Mouse (Mus musculus) 416B (cell line): ENCODE results near the gene Gm28308.

ENCODE experiments used
- DNase-seq: peaks from one replicate; pipeline ENCODE4 v3.0.0; 2011; ENCODE audit warnings: low read depth

Gm28308 gene

DNA sequence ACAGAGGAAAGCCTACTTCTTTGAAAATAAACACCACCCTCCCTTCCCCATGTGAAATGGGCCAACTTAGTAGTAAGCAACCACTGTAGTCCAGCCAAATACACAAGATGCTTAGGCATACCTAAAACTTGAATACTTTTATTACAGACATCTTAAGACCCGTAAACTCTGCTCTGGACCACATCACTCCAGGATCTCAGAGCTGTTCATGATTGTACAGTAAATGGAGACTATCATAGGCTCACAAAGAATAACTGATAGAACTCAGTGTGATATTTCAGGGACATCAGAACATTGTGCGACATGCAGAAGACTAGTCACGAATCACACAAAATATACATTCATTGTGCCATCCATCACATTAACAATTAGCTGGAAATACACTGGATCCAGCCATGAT lies 57.7 kb downstream of the Gm28308 start:
- DNase-seq: no peak

DNA sequence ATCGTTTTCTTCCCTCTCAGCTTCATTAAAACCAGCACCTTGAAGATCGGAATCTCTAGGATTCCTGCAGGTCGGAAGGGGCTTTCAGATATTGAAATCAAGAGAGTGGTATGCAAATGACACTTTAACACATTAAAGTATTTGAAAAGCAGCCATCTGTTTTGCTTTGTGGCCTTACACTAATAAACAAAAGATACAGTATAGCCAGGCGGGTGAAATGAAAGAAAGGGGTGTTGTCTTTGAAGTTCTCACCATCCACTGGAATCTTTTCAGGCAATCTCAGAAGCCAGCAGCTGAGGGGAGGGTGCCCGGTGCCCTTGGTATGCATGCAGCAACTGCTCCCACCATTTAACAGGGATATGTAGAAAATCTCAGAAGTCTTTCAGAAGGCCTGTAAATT lies 59.1 kb downstream of the Gm28308 start:
- DNase-seq: no peak

DNA sequence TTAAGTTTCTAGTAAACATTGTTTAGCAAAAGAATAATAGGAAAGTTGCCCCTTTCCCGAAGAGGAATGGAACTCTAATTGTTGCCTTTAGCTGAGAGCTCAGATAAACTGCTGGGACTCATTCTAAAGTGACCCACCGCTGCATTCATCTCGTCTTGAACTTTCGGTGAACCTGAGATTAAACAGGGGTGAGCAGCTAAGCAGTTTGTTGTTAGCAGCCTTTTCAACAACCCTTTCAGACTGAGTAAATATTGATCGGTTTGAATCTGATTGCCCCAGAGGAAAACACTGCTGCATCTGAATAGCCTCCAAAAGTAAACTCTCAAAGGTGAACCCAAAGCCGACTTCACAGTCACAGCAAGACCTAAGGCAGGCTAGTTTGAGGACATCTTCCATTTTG lies 59.9 kb downstream of the Gm28308 start:
- DNase-seq: no peak

DNA sequence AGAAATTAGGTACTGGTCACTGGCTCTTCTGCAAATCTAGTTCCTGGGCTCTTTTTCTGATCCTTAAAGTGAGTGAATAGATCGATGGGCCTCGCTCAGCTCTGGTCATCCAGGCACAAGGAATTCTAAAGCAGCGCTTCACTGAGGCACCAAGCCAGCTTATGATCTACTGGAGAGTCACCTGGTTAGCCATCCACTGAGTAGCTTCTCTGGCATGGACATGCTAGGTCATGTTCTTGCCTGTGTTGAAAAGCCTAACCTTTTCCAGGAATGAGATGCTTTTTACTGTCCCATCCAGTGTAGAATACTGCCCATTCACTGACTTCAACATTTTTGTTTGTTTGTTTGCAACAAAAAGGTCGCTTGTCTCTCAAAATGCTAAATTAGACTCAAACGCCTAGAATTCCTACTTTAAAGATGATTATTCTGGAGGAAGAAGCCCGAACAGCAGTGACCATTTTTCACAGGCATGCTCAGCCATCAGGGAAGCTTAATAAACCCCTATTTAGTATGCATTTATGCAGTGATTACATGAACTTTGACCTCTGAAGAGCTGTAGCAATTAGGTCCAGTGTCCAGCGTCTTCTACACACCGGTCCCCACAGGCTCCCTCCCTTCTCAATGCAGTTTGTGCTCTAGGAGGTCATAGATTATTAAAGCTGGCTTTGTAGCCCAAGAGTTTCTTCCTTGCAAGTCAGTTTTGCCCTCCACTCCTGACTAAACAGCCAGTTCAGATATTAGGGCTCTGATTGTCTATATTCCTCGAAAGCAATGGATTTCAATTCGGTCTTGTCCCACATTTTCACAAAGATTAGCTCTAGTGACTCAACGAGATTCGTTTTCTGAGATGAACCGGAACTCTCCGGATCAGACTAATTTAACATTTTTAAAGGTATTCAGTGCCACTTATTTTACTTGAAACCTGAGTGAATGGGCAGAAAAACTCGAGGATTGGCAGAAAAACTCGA lies 60.6 kb downstream of the Gm28308 start:
- DNase-seq: no peak

DNA sequence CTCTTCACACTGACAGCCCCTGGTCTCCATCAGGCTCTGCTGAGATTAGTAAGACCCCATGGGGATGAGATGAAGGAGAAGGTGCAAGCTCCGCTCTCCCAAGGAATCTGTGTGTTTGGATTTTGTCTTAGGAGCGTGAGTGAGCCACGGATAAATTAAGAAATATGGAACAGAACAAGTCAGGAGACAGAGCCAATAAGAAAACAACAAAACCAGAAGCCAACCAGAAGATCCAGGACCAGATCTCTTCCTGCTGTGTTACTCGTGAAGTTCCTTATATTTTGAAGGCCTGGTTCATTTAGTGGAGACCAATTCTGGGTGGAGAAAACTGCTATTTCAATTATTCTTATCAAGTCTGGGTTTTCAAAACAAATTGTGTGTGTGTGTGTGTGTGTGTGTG lies 61.6 kb downstream of the Gm28308 start:
- no peak for DNase-seq

DNA sequence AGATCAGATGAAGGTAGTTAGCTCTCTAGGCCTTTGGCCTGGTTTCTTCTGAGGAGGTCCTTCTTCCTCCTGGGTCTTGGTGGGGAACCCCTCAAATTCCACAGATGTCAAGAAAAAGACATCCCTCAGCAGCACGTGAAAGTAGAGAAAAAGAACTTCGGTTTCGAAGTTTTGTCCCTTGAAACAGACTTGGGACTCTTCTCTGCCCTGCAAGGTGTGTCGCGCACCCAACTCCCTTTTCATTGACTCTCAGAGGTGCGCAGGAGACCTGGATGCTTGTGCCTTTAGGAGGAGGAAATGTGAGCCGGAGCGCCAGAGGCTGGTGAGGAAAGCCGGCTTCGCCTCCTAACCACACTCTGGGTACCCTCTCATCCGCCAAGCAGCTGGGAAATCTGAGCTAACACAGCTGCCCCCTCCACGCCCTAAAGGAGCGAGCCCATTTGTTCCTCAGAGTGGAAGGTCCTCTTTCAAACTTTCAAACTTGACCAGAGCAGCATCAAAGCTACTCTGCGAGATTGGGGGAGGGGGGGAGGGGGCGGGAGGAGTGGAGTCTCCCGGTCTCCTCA lies 62.7 kb downstream of the Gm28308 start:
- no peak for DNase-seq

DNA sequence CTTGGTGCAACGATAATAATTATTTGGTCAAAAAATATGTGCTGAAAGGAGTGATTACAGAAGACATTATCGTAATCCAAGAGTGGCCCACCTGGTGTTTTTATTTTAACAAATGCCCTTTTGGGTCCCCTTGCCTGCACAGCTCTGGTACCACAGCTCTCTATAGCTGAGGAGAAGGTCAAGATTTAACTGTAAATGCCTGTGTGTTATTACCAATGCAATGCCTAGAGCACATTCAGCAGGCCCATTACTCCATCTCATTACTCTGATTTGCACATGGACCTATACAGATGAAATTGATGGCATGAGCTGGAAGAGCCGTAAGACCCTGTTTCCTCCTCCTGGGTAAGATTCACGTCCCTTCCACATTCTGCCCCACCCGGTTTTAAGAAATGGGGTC lies 74.0 kb downstream of the Gm28308 start:
- DNase-seq: no peak

DNA sequence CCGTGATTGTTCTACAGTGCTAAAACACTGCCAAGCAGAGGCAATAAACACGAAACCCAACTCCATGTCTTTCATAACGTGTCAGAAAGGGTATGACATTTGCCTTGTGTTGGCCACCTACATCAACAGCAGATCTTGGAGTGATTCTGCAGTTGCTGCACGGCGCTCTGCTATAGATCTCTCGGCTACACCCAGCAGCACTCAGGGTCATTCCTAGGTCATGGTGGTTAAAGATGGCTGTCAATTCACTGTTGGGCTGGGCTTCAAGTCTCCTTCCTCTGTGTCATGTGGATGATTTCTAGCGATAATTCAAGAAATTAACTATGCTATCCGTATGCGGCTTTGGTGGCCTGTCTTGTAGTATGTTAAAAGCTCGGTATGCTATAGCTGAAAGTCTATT lies 74.6 kb downstream of the Gm28308 start:
- no peak for DNase-seq

DNA sequence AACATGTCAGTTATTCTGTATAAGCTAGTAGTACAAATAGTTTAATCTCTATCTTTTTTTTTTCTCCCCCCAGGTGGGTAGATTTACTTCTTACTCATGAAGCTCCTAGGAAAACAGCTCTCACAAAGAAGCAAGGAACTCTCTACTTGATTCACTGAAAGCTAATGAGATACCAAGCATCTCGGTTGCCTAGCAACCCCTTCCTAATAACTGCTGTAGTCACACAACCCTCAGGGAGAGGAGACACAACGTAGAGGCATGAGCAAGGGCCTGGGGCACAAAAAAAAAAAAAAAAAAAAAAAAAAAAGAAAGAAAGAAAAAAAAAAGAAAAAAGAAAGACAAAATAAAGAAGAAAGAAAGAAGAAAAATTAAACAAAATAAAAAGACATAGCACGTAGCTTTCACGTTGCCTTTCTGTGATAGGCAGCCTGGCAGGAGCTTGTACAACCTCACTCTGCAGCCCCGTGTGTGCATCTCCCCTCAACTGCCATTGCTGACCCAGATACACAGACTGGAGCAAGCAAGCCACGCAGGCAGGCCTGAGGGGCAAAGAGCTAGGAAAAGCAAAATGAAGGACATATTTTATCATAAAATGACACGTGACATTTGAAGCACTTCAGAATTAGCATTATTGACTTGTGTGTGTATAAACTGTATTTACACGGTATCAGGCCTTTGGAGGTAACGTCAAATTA lies 75.2 kb downstream of the Gm28308 start:
- no peak for DNase-seq

DNA sequence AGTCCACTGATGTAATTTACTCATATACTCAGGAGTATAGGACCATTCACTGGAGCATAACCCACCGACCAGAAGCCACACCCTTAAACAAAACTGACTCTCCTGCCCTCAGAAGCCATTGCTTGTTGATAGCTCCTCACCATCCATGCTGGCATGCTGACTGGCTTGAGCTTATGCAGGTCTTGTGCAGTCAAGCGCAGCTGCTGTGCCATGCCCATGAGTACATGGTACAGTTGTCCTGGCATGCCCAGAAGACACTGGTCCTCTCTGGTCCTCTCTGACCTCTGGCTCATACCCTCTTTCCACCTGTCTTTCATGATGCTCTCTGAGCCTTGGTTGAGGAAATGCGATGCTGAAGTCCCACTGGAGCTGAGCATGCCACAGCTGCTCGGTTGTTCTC lies 89.5 kb downstream of the Gm28308 start:
- DNase-seq: no peak

DNA sequence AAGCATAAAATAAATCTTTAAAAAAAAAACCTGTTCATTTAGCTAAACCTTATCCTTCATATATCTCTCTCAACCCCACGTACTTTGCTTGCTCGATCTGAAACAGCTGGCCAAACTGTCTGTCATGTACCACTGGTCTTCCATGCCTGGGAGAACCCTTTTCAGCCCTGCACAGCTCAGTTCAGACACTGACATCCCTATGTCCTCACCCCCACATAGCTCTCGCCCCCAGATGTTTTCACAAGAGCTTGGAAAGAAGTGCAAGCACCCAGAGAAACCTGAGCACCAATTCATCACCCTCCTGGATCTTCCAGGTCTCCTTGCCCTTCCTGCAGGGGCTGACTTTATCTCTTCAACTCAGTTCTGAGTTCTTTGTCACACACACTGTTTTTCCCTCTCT lies 92.0 kb downstream of the Gm28308 start:
- DNase-seq: no peak

DNA sequence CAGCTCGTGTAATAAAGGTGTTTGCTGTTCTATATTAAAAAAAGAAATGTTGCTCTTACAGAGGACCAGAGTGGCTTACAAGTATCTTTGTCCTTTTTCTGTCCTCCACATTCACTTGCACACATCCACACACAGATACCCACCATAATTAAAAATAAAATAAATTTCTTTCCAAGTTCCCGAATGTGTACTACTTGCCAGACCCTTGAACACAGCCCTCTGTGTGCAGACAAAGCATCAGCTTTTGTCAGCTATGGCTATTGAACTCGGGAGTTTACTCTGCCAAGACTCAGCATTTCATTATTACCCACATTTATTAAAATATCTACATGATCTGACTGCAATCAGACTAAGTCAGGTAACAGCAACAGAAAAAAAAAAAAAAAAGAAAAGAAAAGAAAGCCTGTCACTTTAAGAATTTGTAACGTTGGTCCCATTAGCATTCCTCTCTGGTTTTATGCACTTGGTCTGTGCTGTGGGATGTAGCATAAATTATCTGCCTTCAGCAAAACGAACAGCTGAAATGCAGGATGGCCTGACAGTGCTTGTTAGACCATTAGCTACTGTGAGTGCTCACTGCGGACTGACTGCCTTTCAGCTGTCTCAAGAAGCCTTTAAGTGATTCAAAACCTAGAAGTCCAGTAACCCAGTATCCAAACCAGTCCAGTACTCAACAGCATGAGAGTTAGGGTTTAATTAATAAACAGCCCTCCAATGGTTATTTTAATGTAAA lies 94.1 kb downstream of the Gm28308 start:
- no peak for DNase-seq

DNA sequence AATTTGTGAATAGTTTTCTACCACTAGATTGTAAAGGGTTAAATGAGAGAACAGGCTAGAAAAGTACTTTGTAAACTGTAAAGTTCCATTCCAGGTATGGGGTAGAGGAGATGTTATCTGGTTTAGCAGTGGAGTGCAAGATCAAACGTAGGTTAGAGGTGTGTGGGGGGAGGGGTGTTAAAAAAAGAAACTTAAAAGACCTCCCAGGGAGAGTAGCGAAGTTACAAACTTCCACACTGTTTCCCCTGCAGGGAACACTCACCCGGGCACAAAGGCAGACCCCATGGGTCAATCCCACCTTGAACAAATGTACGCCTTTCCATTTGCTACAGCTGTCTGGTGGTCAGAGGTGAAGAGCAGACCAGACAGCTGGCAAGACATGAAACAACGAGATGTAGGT lies 97.2 kb downstream of the Gm28308 start:
- DNase-seq: no peak
